Mouse (Mus musculus): ENCODE data around the gene Ccdc148. TPM values are rescaled to one million over a fixed set of nuclear protein-coding genes. Genes with fewer than 3 reads are reported as not detected.

Gene Ccdc148
- polyA plus RNA-seq, 1 experiment from 2014 or later = 0.51 TPM

DNA sequence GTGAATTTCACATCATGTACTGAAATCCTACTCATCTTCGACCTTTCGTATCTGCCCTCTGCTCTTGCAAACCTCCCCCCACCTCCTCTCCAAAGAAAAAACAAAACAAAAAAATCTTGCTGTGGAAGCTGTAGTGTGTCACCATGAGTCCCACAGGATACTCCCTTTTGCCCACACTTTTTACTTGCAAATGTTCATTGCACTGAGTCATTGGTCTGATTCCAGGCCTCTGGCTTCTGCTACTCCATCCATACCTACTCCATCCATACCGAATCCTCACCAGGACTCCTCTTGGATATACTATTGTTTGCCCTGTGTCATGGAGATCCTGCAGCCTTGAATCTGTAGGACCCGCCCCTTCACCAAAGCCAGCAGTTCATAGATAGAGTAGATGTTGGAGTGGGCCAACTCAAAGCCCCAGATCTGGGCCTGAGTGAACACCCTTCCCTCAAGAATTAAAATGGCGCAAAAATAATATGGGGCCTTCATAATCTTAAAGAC lies 39.0 kb upstream of the Ccdc148 start:
- WGBS = 95% methylated on average over 5 of the region's 5 CpGs
- H3K27ac ChIP-seq (ENCODE audit: low read depth) = no peak overlapping the region
- DNase-seq (ENCODE audit: low spot score) (peak; percentile 37), ATAC-seq (replicated peaks; ENCODE audit: low FRiP score, low TSS enrichment, low read depth) (no peak)
- no peak overlapping the region for H3K9ac ChIP-seq (ENCODE audit: low read length)
- no peak overlapping the region for H3K4me3 ChIP-seq (ENCODE audit: low read depth, low read length)
- H3K4me2 ChIP-seq (ENCODE audit: low read length) = no peak overlapping the region
- H3K9me3 ChIP-seq (ENCODE audit: control insufficient read depth, low read length) = no peaks in the 10 kb centered on the region
- H3K4me1 ChIP-seq (replicated peaks; ENCODE audit: control insufficient read depth, insufficient read depth, low read length) = peaks cover 4% of the 10 kb centered on the region; the same call in 1 of the 2 replicates
- no peaks in the 10 kb centered on the region for H3K27me3 ChIP-seq (replicated peaks; ENCODE audit: control insufficient read depth, insufficient read depth, low read length)
- H3K36me3 ChIP-seq (ENCODE audit: control insufficient read depth, insufficient read depth, low read length) = no peaks in the 10 kb centered on the region

DNA sequence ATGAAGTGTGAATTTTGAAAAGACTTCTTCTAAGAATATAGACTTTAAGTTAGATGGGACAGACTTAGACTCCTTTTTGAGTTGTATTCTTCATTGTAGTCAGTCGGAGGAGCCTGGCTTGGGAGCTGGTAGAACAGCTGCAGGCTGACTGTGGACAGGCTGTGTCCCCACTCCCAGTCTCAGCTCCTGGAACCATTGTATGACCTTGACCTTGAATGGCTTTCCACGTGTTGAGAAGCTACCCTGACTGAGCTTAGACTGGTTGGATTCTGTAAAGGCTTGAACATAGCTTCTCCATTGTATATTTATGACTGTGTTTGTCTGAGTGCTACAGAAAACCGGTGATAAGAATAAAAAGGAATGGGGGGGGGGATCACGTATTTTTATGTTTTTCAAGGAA lies 36.7 kb upstream of the Ccdc148 start:
- DNase-seq (ENCODE audit: low spot score) = no peak
- H3K4me1 ChIP-seq (replicated peaks; ENCODE audit: control insufficient read depth, insufficient read depth, low read length) = peaks cover 7% of the 10 kb centered on the region; the same call in 1 of the 2 replicates
- no peak overlapping the region for H3K27ac ChIP-seq (ENCODE audit: low read depth)

DNA sequence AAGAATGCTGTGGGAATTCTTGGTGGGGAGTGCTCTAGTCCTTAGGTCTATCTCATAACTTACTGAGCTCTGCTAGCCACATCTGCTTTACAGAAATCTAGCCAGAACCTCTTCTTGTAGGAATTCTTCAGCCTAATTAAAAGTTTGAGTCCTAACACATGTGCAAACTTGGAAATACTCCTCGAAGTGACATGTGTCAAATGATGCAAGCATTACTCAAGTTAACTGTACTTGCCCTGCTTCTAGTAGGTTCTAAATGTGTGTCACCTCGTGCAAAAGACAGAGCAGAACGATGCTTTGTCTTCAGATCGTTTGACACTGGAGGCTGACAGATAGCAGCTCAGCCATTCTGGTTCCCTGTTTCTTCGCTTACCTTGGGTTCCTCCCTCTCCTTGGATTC lies 32.6 kb upstream of the Ccdc148 start:
- ATAC-seq (replicated peaks; ENCODE audit: low FRiP score, low TSS enrichment, low read depth) (no peak), DNase-seq (ENCODE audit: low spot score) (no peak)
- peaks cover 7% of the 10 kb centered on the region; the same call in 1 of the 2 replicates for H3K4me1 ChIP-seq (replicated peaks; ENCODE audit: control insufficient read depth, insufficient read depth, low read length)
- 63% methylated on average over 5 of the region's 5 CpGs for WGBS
- H3K36me3 ChIP-seq (ENCODE audit: control insufficient read depth, insufficient read depth, low read length) = no peaks in the 10 kb centered on the region
- no peak overlapping the region for H3K4me2 ChIP-seq (ENCODE audit: low read length)
- H3K4me3 ChIP-seq (ENCODE audit: low read depth, low read length) = no peak overlapping the region
- H3K9ac ChIP-seq (ENCODE audit: low read length) = no peak overlapping the region
- no peaks in the 10 kb centered on the region for H3K27me3 ChIP-seq (replicated peaks; ENCODE audit: control insufficient read depth, insufficient read depth, low read length)
- H3K9me3 ChIP-seq (ENCODE audit: control insufficient read depth, low read length) = no peaks in the 10 kb centered on the region
- H3K27ac ChIP-seq (ENCODE audit: low read depth) = no peak overlapping the region

More for the DNA sequence above, 36.7 kb upstream of the Ccdc148 start:
- WGBS = 85% methylated on average over 4 of the region's 4 CpGs
- no peaks in the 10 kb centered on the region for H3K27me3 ChIP-seq (replicated peaks; ENCODE audit: control insufficient read depth, insufficient read depth, low read length)
- ATAC-seq (replicated peaks; ENCODE audit: low FRiP score, low TSS enrichment, low read depth) = no peak
- H3K9me3 ChIP-seq (ENCODE audit: control insufficient read depth, low read length) = no peaks in the 10 kb centered on the region
- H3K9ac ChIP-seq (ENCODE audit: low read length) = no peak overlapping the region
- H3K36me3 ChIP-seq (ENCODE audit: control insufficient read depth, insufficient read depth, low read length) = no peaks in the 10 kb centered on the region
- H3K4me3 ChIP-seq (ENCODE audit: low read depth, low read length) = no peak overlapping the region
- H3K4me2 ChIP-seq (ENCODE audit: low read length) = no peak overlapping the region

DNA sequence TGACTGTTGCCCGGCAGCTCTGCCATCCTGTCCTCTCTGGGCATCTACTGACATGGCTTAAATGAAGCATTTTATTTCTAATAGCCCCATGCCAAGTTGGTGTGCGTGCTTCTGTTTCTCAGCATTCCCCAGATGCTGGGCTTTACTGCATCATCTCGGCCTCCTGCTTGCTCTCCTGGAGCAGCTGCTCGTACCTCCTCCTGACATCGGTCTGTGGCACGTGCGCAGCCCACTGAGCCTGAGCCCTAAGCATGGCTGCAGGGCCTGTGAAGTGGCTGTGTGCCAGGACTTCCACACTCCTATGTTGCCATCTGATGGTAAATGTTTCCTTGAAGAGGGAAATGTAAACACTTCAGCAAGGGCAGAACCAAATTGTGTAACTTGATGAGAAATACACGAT lies 31.0 kb upstream of the Ccdc148 start:
- WGBS = 63% methylated on average over 8 of the region's 8 CpGs
- no peak overlapping the region for H3K9ac ChIP-seq (ENCODE audit: low read length)
- no peak overlapping the region for H3K4me3 ChIP-seq (ENCODE audit: low read depth, low read length)
- H3K27ac ChIP-seq (ENCODE audit: low read depth) = no peak overlapping the region
- H3K27me3 ChIP-seq (replicated peaks; ENCODE audit: control insufficient read depth, insufficient read depth, low read length) = no peaks in the 10 kb centered on the region
- H3K4me2 ChIP-seq (ENCODE audit: low read length) = no peak overlapping the region
- no peak for DNase-seq (ENCODE audit: low spot score)
- ATAC-seq (replicated peaks; ENCODE audit: low FRiP score, low TSS enrichment, low read depth) = no peak
- H3K9me3 ChIP-seq (ENCODE audit: control insufficient read depth, low read length) = no peaks in the 10 kb centered on the region
- peaks cover 7% of the 10 kb centered on the region; the same call in 1 of the 2 replicates for H3K4me1 ChIP-seq (replicated peaks; ENCODE audit: control insufficient read depth, insufficient read depth, low read length)
- H3K36me3 ChIP-seq (ENCODE audit: control insufficient read depth, insufficient read depth, low read length) = peaks cover 12% of the 10 kb centered on the region

DNA sequence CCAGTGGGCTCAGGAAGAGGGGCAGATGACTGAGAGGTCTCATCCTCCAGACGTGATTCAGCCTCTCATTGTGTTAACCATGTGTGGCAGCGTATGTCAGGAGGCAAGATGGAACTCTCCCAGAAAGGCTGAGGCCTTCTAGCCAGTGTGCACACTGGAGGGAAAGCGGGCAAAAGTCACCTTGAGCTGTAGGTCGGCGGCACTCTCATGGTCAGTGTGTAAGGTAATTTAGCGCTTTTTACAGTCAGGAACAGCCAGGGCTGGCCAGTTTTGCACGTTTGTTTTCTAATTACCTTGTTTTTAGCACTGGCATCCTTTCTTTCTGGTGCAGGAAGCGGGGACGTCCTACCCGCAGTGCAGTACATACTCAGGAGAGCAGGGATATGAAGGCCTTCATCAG lies 29.7 kb upstream of the Ccdc148 start:
- Histone ChIP-seq H3K9me3 (ENCODE audit: control insufficient read depth, low read length) (no peaks in the 10 kb centered on the region), H3K36me3 (ENCODE audit: control insufficient read depth, insufficient read depth, low read length) (peaks cover 12% of the 10 kb centered on the region), H3K9ac (ENCODE audit: low read length) (no peak overlapping the region), H3K4me1 (replicated peaks; ENCODE audit: control insufficient read depth, insufficient read depth, low read length) (peaks cover 7% of the 10 kb centered on the region; the same call in 1 of the 2 replicates), H3K27ac (ENCODE audit: low read depth) (no peak overlapping the region), H3K4me2 (ENCODE audit: low read length) (no peak overlapping the region), H3K4me3 (ENCODE audit: low read depth, low read length) (no peak overlapping the region), H3K27me3 (replicated peaks; ENCODE audit: control insufficient read depth, insufficient read depth, low read length) (no peaks in the 10 kb centered on the region)
- ATAC-seq (replicated peaks; ENCODE audit: low FRiP score, low TSS enrichment, low read depth) = no peak
- WGBS = 84% methylated on average over 10 of the region's 10 CpGs
- no peak for DNase-seq (ENCODE audit: low spot score)

DNA sequence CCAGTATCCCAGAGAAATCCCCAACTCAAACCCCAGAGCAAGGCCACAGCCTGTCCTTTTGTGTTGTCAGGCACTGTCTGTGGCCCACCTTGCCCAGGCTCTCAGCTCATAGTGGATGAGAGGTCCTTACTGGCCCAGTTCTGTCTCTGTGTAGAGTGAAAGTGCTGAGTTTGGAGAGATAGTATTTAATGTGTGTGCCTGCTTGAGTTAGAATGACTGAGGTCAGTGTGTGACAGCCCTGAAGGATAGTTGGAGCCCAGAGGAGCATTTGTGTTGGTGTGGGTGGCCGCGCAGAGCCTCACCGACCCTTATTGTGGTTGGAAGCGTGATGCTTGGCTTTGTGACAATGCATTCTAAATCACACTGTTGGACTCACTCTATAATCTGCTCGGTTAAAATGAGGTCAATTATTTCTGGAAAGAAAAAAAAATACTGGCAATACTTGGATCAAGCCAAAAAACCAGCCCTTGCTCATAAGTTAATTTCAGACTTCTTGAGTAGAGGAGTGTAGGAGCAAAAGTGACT lies 29.2 kb upstream of the Ccdc148 start:
- Histone ChIP-seq H3K27me3 (replicated peaks; ENCODE audit: control insufficient read depth, insufficient read depth, low read length) (no peaks in the 10 kb centered on the region), H3K9me3 (ENCODE audit: control insufficient read depth, low read length) (no peaks in the 10 kb centered on the region), H3K36me3 (ENCODE audit: control insufficient read depth, insufficient read depth, low read length) (peaks cover 12% of the 10 kb centered on the region), H3K4me2 (ENCODE audit: low read length) (no peak overlapping the region), H3K9ac (ENCODE audit: low read length) (no peak overlapping the region), H3K27ac (ENCODE audit: low read depth) (no peak overlapping the region), H3K4me1 (replicated peaks; ENCODE audit: control insufficient read depth, insufficient read depth, low read length) (peaks cover 7% of the 10 kb centered on the region; the same call in 1 of the 2 replicates), H3K4me3 (ENCODE audit: low read depth, low read length) (no peak overlapping the region)
- DNase-seq (ENCODE audit: low spot score) (no peak), ATAC-seq (replicated peaks; ENCODE audit: low FRiP score, low TSS enrichment, low read depth) (no peak)
- WGBS = 93% methylated on average over 5 of the region's 5 CpGs

DNA sequence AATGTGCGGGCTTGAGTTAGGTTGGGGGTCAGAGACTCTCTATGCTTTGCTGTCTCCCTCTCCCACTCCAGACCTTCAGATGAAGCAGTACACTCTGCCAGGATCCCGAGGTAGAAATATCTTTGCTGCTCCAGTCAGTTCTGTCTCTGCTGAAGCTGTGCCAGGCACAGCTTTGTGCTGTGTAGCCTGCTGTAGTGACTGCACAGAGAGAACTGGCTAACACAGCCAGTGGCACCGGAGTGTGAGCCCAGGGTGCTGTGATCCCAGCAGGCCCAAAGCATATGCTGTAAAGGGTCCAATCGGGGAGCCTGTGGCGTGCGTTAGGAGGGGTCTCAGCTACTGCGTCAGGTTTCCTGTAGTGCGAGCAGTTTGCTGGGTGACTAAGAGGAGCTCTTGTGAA lies 27.8 kb upstream of the Ccdc148 start:
- no peak for ATAC-seq (replicated peaks; ENCODE audit: low FRiP score, low TSS enrichment, low read depth)
- DNase-seq (ENCODE audit: low spot score) = no peak
- peaks cover 7% of the 10 kb centered on the region; the same call in 1 of the 2 replicates for H3K4me1 ChIP-seq (replicated peaks; ENCODE audit: control insufficient read depth, insufficient read depth, low read length)
- H3K36me3 ChIP-seq (ENCODE audit: control insufficient read depth, insufficient read depth, low read length) = peaks cover 12% of the 10 kb centered on the region
- no peaks in the 10 kb centered on the region for H3K9me3 ChIP-seq (ENCODE audit: control insufficient read depth, low read length)
- H3K4me2 ChIP-seq (ENCODE audit: low read length) = no peak overlapping the region
- H3K4me3 ChIP-seq (ENCODE audit: low read depth, low read length) = no peak overlapping the region
- WGBS = 91% methylated on average over 8 of the region's 8 CpGs
- H3K27ac ChIP-seq (ENCODE audit: low read depth) = no peak overlapping the region
- no peak overlapping the region for H3K9ac ChIP-seq (ENCODE audit: low read length)
- no peaks in the 10 kb centered on the region for H3K27me3 ChIP-seq (replicated peaks; ENCODE audit: control insufficient read depth, insufficient read depth, low read length)

DNA sequence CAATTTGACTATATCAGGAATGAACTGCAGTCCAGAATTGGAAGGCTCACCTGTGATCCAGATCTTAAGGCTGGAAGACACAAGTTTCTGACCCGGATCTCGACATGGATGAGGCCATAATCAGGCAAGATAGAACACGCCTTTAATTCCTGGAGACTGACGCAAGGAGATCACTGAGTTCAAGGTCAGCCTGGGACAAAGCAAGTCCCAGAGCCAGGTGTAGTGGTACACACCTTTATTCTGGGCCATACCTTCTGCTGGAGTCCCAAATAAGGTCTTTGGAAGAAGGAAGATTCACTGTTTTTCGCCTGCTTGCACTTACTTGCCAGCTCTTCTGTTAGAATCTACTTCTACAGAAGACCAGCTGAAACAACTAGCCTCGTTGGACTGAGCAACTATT lies 26.5 kb upstream of the Ccdc148 start:
- H3K27ac ChIP-seq (ENCODE audit: low read depth) = no peak overlapping the region
- WGBS = 95% methylated on average over 6 of the region's 6 CpGs
- ATAC-seq (replicated peaks; ENCODE audit: low FRiP score, low TSS enrichment, low read depth) = no peak

DNA sequence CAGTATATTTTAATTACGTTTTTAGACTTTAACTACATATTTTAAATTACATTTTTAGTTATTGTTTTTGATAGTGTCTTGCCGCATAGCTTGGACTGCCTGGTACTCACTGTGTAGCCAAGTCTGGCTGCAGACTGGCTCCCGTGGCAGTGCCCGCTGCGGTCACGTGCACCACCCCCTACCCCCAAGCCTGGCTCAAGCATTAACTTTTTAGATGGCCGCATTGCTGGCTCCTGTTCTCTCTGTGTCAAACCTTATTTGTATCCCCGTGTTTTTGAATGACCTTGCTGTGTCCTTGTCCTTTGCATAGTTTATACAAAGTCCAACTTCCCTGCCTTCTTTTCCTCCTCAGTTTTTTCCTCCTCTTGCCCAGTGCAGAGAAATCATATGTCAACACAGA lies 25.6 kb upstream of the Ccdc148 start:
- Histone ChIP-seq H3K27ac (ENCODE audit: low read depth) (no peak overlapping the region), H3K27me3 (replicated peaks; ENCODE audit: control insufficient read depth, insufficient read depth, low read length) (no peaks in the 10 kb centered on the region), H3K36me3 (ENCODE audit: control insufficient read depth, insufficient read depth, low read length) (peaks cover 12% of the 10 kb centered on the region), H3K9ac (ENCODE audit: low read length) (no peak overlapping the region), H3K9me3 (ENCODE audit: control insufficient read depth, low read length) (no peaks in the 10 kb centered on the region), H3K4me2 (ENCODE audit: low read length) (no peak overlapping the region), H3K4me3 (ENCODE audit: low read depth, low read length) (no peak overlapping the region), H3K4me1 (replicated peaks; ENCODE audit: control insufficient read depth, insufficient read depth, low read length) (no peaks in the 10 kb centered on the region)
- no peak for DNase-seq (ENCODE audit: low spot score)
- WGBS = 93% methylated on average over 8 of the region's 8 CpGs
- ATAC-seq (replicated peaks; ENCODE audit: low FRiP score, low TSS enrichment, low read depth) = no peak

More for the DNA sequence above, 26.5 kb upstream of the Ccdc148 start:
- Histone ChIP-seq H3K36me3 (ENCODE audit: control insufficient read depth, insufficient read depth, low read length) (peaks cover 12% of the 10 kb centered on the region), H3K9ac (ENCODE audit: low read length) (no peak overlapping the region), H3K4me3 (ENCODE audit: low read depth, low read length) (no peak overlapping the region), H3K9me3 (ENCODE audit: control insufficient read depth, low read length) (no peaks in the 10 kb centered on the region), H3K27me3 (replicated peaks; ENCODE audit: control insufficient read depth, insufficient read depth, low read length) (no peaks in the 10 kb centered on the region), H3K4me2 (ENCODE audit: low read length) (no peak overlapping the region), H3K4me1 (replicated peaks; ENCODE audit: control insufficient read depth, insufficient read depth, low read length) (no peaks in the 10 kb centered on the region)
- DNase-seq (ENCODE audit: low spot score) = no peak
